Mouse (Mus musculus) skeletal muscle tissue, adult 2 months (tissue): ENCODE measurements around the gene Rab11fip4.

ENCODE experiments used
- DNase-seq: peaks from one replicate; pipeline ENCODE4 v3.0.0-alpha.2; 2012; ENCODE audit warnings: low read depth, low spot score

Gene Rab11fip4

DNA sequence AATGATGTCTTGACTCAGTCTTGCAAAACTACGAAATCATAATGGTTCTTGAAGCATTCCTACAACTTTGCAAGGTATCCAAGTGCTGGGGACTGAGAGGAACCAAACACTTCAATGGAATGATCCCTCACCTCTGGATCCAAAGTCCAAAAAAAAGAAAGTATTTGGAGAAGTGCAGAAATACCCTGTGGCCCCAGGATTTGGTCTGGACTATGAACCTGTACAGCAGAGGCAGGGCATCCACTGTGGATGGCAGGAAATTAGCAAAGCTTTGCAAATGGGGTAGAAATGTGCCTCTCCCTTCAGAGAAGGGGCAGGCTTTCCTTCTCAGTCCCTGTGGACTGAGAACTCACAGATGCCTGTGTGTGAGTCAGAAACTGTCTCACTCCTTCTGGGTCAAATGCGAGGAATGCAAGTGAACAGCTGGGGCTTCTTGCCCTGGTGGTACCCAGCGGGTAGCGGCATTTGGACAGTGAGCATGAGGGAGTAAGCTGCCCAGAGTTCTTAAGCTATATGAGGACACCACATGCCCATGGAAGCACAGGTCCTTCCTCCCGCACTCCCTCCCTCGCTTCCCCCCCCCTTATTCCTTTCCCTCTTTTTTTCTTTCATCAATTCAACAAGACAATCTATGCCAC is 147.0 kb downstream of the Rab11fip4 start:
- DNase-seq = no peak

DNA sequence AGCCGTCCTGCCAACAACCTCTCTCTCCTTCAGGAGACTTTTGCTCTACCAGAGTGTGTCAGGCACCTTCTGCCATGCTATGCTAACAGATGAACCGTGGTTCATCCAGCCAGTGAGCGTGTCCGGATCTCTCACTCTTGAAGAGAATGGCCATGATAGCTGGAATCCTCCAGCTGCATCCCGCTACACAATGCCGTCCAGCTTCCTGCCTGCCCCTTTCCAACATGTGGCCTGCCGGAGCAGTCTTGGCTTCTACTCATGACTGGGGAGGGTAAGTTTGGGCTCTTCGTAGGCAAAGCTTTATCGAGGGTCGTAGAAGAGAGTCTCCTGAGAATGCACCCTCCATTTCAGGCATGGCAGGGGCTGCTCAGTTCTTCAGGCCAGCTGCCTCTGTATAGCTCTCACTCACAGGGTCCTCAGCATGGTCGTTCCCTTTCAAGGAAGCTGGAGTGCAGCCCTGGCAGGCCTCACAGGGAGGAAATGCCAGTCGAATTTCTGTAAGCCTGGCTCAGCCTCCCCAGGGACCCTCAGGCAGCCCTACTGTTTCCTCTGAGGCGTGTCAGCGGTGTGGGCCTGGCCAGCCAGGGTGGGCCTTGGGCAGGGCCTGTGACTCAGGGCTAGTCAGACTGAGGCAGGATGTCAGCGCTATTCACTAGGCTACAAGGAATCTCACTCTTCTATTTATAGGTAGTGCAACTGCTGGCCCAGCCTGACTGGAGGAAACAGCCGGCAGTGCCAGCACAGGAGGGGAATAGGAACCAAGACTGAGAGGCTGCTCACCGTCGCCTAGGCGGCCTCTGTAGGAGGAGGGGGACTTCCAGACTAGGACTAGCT is 147.9 kb downstream of the Rab11fip4 start:
- DNase-seq = peak; percentile 79

DNA sequence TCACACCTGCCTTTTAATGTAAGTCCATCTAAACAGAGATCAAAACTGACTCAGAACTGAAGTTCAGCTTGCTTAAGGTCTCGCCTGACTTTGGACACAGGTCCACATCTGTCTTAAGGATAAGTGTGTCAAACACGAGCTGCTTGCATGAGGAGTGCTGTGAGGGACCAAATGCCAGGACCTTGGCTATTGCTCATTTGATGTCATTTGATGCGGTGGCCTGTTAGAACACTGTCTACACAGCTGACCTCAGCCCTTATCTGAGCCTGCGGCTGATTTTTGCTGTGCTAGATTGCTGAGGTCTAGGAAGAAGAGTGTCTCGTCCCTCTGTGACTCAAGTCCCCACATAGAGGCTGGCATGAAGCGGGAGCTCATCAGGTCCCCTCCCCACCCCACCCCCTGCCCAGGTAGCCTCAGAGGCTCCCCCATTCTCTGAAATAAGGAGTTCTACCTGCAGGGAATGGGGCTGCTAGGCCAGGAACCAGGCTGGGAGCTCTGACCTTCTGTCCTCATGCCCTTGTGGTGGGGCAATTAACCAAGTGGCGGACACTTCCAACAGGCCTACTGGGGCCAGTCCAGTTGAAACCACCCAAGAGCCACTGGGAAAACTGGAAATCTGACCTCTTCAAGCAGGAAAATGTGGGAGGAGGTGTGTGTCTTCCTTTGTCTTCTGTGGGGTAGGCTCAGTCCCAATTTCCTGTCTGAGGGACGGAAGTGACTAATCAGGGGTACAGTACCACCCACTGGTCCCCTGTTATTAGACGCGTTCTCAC is 149.9 kb downstream of the Rab11fip4 start:
- peak; percentile 61 for DNase-seq

DNA sequence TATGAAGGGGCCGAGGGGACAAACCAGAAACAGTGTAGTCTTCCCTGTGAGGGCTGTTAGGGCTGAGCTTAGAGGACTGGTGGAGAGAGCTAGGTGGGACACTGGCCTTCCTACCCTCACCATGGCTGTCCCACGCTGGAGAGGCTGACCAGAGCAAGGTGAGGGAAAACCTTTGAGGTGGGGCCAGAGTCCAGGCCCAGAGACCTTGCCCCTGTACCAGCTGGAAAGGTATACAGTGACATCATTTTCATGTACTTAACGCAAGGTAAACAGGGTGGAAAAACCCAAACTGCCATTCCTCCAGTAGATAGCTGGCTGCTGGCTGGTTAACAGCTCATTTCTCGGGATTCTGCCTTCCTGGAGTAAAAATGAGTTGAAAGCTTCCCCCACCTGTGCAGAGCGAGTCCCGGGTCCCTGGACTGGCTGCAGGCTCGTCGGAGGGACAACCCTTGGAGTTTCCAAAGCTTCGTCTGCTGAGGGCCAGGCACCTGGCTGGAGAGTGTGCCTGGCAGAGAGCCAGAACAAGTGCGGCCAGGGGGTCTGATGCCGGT is 155.6 kb downstream of the Rab11fip4 start:
- no peak for DNase-seq
